In genomic region chr9:70406596-70406995, GRCm38 (mm10) we compare ENCODE assay signal across 12 mouse cellular contexts.
"Had no signal": no experiment of that assay in that cellular context is flagged by ENCODE, and none has a peak within 500 bp of the region (broad histone marks: within the 10 kb centered on the region; RNA-seq: fewer than 3 reads in every experiment).

No protein-coding gene starts in this region.

- DNase-seq: kidney, adult 8-10 months; kidney, postnatal 25 days; liver; lung, adult 2 months; right cerebral cortex, adult 18-20 months; right cerebral cortex, postnatal 25 days; spleen, adult 18-20 months; thymus, adult 18-20 months; thymus, postnatal 14 days had no signal

- ATAC-seq: midbrain, embryonic 13.5 days had no signal

- H3K4me2 ChIP-seq: limb, embryonic 12.5 days; liver, embryonic 15.5 days; midbrain, embryonic 13.5 days had no signal

- H3K9ac ChIP-seq: limb, embryonic 12.5 days; liver, embryonic 15.5 days; midbrain, embryonic 13.5 days had no signal

- H3K27me3 ChIP-seq: limb, embryonic 12.5 days; liver, embryonic 15.5 days; midbrain, embryonic 13.5 days had no signal

- H3K9me3 ChIP-seq: limb, embryonic 12.5 days; liver, embryonic 15.5 days; midbrain, embryonic 13.5 days had no signal

- H3K4me1 ChIP-seq: limb, embryonic 12.5 days; liver, embryonic 15.5 days; midbrain, embryonic 13.5 days had no signal

- H3K4me3 ChIP-seq: limb, embryonic 12.5 days; liver, embryonic 15.5 days; midbrain, embryonic 13.5 days had no signal

- H3K27ac ChIP-seq: limb, embryonic 12.5 days; liver, embryonic 15.5 days; midbrain, embryonic 13.5 days had no signal
